Mouse (Mus musculus) cerebellum, adult 2 months (tissue): Measurements from ENCODE around the gene Snrpd3.

Experiments
- CTCF ChIP-seq: fragments of 200-500 bp; IDR thresholded peaks from 2 replicates; pipeline ENCODE4 v1.5.1; 2011; ENCODE audit warnings: low read depth, mild to moderate bottlenecking, control low read depth, low read length, moderate library complexity, borderline replicate concordance; ENCODE audit not compliant: insufficient read depth
- POLR2A ChIP-seq: fragments of 200-500 bp; IDR thresholded peaks from 2 replicates; pipeline ENCODE4 v1.6.1; 2011; ENCODE audit warnings: low read length, control low read depth, borderline replicate concordance; ENCODE audit not compliant: insufficient read depth

DNA sequence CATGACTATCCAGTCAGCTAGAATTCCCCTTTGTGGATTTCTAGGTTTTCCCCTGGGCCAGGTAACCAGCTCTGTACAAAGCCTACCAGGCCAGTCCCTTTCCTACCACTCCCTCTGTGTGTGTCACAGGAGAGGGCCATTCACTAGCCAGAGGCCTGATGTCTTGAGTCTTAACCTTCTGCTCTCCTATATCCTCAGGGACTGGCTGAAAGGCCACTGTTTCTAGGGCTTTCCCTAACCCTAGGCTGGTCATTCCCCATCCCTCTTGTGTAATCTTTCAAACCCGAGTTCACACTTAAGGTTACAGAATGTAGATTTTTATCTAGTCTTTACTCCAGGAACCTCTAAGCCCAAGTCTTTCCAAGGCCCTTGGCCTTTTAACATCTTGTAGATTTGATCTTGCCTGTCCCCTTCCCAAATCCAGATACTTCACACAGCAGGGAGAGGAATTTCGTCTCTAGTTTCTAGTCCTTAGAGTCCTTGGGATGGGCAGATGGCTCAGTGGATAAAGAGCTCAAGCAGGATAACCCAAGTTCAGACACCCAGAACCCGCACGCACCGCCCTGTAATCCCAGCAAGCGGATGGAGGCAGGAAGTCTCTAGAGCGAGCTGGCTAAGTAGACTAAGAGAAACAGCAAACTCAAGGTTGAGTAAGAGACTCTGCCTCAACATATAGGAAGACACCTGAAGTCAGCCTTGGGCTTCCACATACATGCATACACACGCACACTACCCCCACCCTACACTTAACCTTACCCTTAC, 3.9 kb upstream of the Snrpd3 start:
- TF ChIP-seq POLR2A (no peak), CTCF (no peak)
